Mouse (Mus musculus) lung, adult 2 months (tissue): Measurements from ENCODE around the gene Flot2.

Source experiments
- CTCF ChIP-seq: fragments of 200-500 bp; IDR thresholded peaks from 2 replicates; pipeline ENCODE4 v1.5.1; 2011; ENCODE audit warnings: mild to moderate bottlenecking, low read length, control low read depth; ENCODE audit not compliant: insufficient read depth
- POLR2A ChIP-seq: fragments of 200-500 bp; IDR thresholded peaks from 2 replicates; pipeline ENCODE4 v1.6.1; 2011; ENCODE audit warnings: low read depth, mild to moderate bottlenecking, control low read depth, low read length, borderline replicate concordance; ENCODE audit errors: extremely low read depth

DNA sequence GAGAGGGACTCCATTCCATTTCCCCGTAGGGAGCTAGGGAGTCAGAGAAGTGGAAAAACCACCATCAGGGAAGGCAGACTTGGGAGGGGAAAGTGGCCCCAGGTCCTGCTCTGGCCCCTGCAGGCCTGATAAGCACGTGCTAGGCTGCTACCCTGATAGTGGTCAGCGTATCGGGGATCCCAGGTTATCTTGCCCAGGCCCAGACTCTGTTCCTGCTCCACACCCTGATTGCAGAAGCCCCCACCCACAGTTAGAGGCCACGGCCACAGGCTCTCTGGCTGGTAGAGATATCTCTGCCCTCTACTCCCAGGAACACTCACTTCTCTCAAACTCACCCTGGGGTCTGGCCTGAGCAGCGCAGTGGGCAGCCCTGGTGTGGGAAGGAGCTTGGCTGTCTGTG is 31.9 kb downstream of the Flot2 start:
- TF ChIP-seq CTCF (no peak), POLR2A (no peak)
